Mouse (Mus musculus): ENCODE measurements around the gene Prrt1.

The Prrt1 gene

GRCm38 (mm10) chr17:34627093-34627942 lies 2.0 kb upstream of the Prrt1 start:
- in situ Hi-C loops (cut with MboI; ENCODE audit: unreplicated experiment in 2 of 2), result loop anchor here (5.0 to 25.0 kb wide), 2 partner anchors 85 to 310 kb away; partner anchors contain the start of gene Neu1 (in 1 of the 2)

GRCm38 (mm10) chr17:34627943-34628643 lies 1.2 kb upstream of the Prrt1 start, which contains the start of gene Ppt2:
Gene Ppt2 (minus strand): TSS chr17:34628510.
- in situ Hi-C loops (cut with MboI; ENCODE audit: unreplicated experiment in 2 of 2), result loop anchor here (5.0 to 25.0 kb wide), 2 partner anchors 84 to 309 kb away; partner anchors contain the start of gene Neu1 (in 1 of the 2)

- in situ Hi-C loops (cut with MboI; ENCODE audit: unreplicated experiment in 2 of 2), result loop anchor here (5.0 to 25.0 kb wide), 2 partner anchors 84 to 309 kb away; partner anchors contain the start of gene Neu1 (in 1 of the 2)
Observed at GRCm38 (mm10) chr17:34628644-34628967, 727 bp upstream of the Prrt1 start.

- in situ Hi-C loops (cut with MboI; ENCODE audit: unreplicated experiment in 2 of 2), result loop anchor here (5.0 to 25.0 kb wide), 2 partner anchors 82 to 307 kb away; partner anchors contain the start of gene Neu1 (in 1 of the 2)
Observed at GRCm38 (mm10) chr17:34629796-34630603, 667 bp downstream of the Prrt1 start.

GRCm38 (mm10) chr17:34630761-34631301 lies 1.5 kb downstream of the Prrt1 start:
- in situ Hi-C loops (cut with MboI; ENCODE audit: unreplicated experiment in 2 of 2), result loop anchor here in 1 of 2 experiments (25.0 kb wide), 1 partner anchor 306 kb away; the partner anchor contains the start of gene Neu1

GRCm38 (mm10) chr17:34631647-34632046 lies 2.3 kb downstream of the Prrt1 start:
- in situ Hi-C loops (cut with MboI; ENCODE audit: unreplicated experiment in 2 of 2), result loop anchor here in 1 of 2 experiments (25.0 kb wide), 1 partner anchor 306 kb away; the partner anchor contains the start of gene Neu1

- in situ Hi-C loops (cut with MboI; ENCODE audit: unreplicated experiment in 2 of 2), result loop anchor here in 1 of 2 experiments (25.0 kb wide), 1 partner anchor 305 kb away; the partner anchor contains the start of gene Neu1
Observed at GRCm38 (mm10) chr17:34632261-34632691, 2.9 kb downstream of the Prrt1 start.

- in situ Hi-C loops (cut with MboI; ENCODE audit: unreplicated experiment in 2 of 2), result loop anchor here in 1 of 2 experiments (25.0 kb wide), 1 partner anchor 302 kb away; the partner anchor contains the start of gene Neu1
Observed at GRCm38 (mm10) chr17:34635671-34636070, 6.3 kb downstream of the Prrt1 start.

GRCm38 (mm10) chr17:34637459-34637858 lies 8.1 kb downstream of the Prrt1 start:
- in situ Hi-C loops (cut with MboI; ENCODE audit: unreplicated experiment in 2 of 2), result loop anchor here in 1 of 2 experiments (25.0 kb wide), 1 partner anchor 300 kb away; the partner anchor contains the start of gene Neu1

- in situ Hi-C loops (cut with MboI; ENCODE audit: unreplicated experiment in 2 of 2), result loop anchor here (10.0 to 25.0 kb wide), 2 partner anchors 275 to 298 kb away; partner anchors contain the start of genes Neu1 (in 1 of the 2) and Slc44a4 (in 1 of the 2)
Observed at GRCm38 (mm10) chr17:34639461-34640255, 10.3 kb downstream of the Prrt1 start.

- in situ Hi-C loops (cut with MboI; ENCODE audit: unreplicated experiment in 2 of 2), result loop anchor here (10.0 to 25.0 kb wide), 2 partner anchors 274 to 296 kb away; partner anchors contain the start of genes Neu1 (in 1 of the 2) and Slc44a4 (in 1 of the 2)
Observed at GRCm38 (mm10) chr17:34640778-34641601, 11.7 kb downstream of the Prrt1 start.

- in situ Hi-C loops (cut with MboI; ENCODE audit: unreplicated experiment in 2 of 2), result loop anchor here (10.0 to 25.0 kb wide), 2 partner anchors 273 to 295 kb away; partner anchors contain the start of genes Neu1 (in 1 of the 2) and Slc44a4 (in 1 of the 2)
Observed at GRCm38 (mm10) chr17:34641945-34642344, 12.6 kb downstream of the Prrt1 start.

- in situ Hi-C loops (cut with MboI; ENCODE audit: unreplicated experiment in 2 of 2), result loop anchor here (10.0 to 25.0 kb wide), 2 partner anchors 271 to 294 kb away; partner anchors contain the start of genes Neu1 (in 1 of the 2) and Slc44a4 (in 1 of the 2)
Observed at GRCm38 (mm10) chr17:34643379-34643778, 14.0 kb downstream of the Prrt1 start.

GRCm38 (mm10) chr17:34643944-34644343 lies 14.6 kb downstream of the Prrt1 start:
- in situ Hi-C loops (cut with MboI; ENCODE audit: unreplicated experiment in 2 of 2), result loop anchor here (10.0 to 25.0 kb wide), 2 partner anchors 271 to 293 kb away; partner anchors contain the start of genes Neu1 (in 1 of the 2) and Slc44a4 (in 1 of the 2)

- in situ Hi-C loops (cut with MboI; ENCODE audit: unreplicated experiment in 2 of 2), result loop anchor here (10.0 to 25.0 kb wide), 2 partner anchors 270 to 293 kb away; partner anchors contain the start of genes Neu1 (in 1 of the 2) and Slc44a4 (in 1 of the 2)
Observed at GRCm38 (mm10) chr17:34644608-34645007, 15.3 kb downstream of the Prrt1 start, which contains the start of gene Fkbpl. Gene Fkbpl (plus strand): TSS chr17:34644764.

- in situ Hi-C loops (cut with MboI; ENCODE audit: unreplicated experiment in 2 of 2), result loop anchor here (10.0 to 25.0 kb wide), 2 partner anchors 269 to 292 kb away; partner anchors contain the start of genes Neu1 (in 1 of the 2) and Slc44a4 (in 1 of the 2)
Observed at GRCm38 (mm10) chr17:34645256-34645829, 16.0 kb downstream of the Prrt1 start.

Measured in v-Abl transformed pro-B cells (cell line).